Mouse (Mus musculus) adrenal gland, postnatal 10 days (tissue): Measurements from ENCODE around the gene Zfp128. TPM values are rescaled to one million over a fixed set of nuclear protein-coding genes. Genes with fewer than 3 reads are reported as not detected.
"Not testable (repeated sequence)": the region's sequence is repeated elsewhere in the genome, so short reads cannot be mapped to it uniquely, and the experiment has no call there.

ENCODE experiments used
- DNase-seq: peaks from one replicate; pipeline ENCODE4 v3.0.0; 2021; ENCODE audit warnings: mixed read lengths
- long read RNA-seq, 2 experiments: library from polyadenylated mRNA; stranded (forward); transcript quantifications; one replicate each; pipeline ENCODE4 v2.0.0; 2021
- total RNA-seq, 2 experiments: library from RNA; stranded (reverse); gene quantifications; 2 replicates each; pipeline ENCODE4 v1.2.3; 2021

Gene Zfp128
- total RNA-seq: 1 to 10 TPM; 3.4 to 4.2 TPM
- long read RNA-seq, experiment 1, partial matches to known transcripts: 0 of 2 reads
- long read RNA-seq, experiment 1, other reads (novel, unspliced or antisense): 0 of 2 reads
- long read RNA-seq, experiment 2, partial matches to known transcripts: 0 of 4 reads
- long read RNA-seq, experiment 2, other reads (novel, unspliced or antisense): 0 of 4 reads

- DNase-seq: peak; percentile 95
These were observed at the start of gene Zfp128 for GRCm38 (mm10) chr7:12880911-12881660. Gene Zfp128, plus strand, starts transcription at chr7:12881177.

DNA sequence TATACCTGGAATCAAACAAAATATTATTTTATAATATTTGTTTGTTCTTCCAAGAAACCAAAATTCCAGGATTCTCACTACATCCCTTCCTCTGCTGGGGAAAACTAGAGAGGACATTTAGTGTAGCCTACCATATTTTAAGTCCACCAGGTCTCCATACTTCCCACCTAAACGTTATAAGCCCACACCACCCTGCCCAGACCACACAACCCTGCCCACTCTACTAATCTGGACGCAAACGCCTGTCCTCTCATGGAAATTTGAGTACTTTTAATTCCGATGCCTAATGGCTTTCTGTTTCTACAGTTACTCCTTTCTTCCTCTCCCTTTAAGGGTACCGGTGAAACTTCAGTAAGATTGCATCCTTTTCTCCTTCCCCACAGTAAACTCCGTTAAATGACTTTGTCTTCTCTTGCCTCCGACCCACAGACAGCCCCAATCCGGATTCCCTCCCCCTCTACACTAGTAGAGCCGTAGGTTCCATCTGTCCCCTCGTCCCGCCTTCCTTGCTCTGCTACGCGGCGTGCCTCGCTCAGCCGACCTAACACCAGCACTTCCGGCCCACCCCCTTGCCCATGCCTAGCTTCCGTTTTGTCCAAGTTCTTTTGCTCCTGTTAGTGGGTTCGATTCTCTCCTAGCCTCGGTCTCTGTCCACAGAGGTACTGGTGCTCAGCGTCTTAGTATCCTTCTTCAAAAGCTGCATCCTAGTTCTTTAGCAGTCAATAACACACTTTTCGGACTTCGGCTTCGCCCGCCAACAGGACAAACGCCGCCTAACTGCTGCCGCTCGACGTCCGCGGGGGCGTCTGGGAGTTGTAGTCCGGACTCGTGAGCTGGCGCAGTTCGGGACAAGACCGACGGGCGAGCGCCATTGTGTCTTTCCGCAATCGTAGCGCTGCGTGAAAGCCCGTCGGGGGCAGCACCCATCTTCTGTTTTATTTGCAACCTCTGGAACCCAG is 46.5 kb upstream of the Zfp128 start, which contains the start of gene Zfp110:
Gene Zfp110, plus strand, starts transcription at position 600 of the 959 bp plus-strand sequence.
- DNase-seq: peak; percentile 93

GRCm38 (mm10) chr7:12835193-12835671 is 45.7 kb upstream of the Zfp128 start:
- peak; percentile 26 for DNase-seq

- no peak for DNase-seq
These were observed 45.2 kb upstream of the Zfp128 start for GRCm38 (mm10) chr7:12835779-12836178.

DNA sequence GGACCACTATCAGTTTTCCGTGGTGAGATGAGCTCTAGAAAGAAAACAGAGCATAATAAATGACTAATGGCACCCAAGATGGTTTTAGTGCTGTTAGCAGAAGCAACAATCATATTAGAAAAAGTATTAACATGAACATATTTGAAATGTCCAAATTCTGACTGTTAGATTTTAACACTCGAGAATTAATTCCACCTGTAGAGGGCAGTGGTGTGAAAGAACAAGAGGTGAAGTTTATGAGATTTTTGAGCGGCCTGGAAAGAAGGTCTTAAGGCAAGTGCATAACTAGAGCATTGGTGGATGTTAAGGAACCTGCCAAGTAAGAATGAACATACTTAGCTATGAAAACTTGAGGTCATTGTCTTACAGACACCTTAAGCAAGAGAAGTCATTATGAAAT is 6.7 kb upstream of the Zfp128 start:
- DNase-seq: peak; percentile 16

GRCm38 (mm10) chr7:12880036-12880435 is 941 bp upstream of the Zfp128 start:
- DNase-seq: no peak

DNA sequence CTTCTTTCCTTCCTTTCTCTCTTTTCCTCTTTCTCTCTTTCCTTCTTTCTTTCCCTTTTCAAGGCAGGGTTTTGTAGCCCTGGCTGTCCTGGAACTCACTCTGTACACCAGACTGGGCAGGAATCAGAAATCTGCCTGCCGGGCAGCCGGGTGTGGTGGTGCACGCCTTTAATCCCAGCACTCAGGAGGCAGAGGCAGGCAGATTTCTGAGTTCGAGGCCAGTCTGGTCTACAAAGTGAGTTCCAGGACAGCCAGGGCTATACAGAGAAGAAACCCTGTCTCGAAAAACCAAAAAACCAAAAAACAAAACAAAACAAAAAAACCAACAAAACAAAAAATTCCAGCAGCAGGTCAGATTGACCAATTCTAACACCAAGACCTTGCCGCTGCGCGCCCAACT is 480 bp upstream of the Zfp128 start:
- not testable (repeated sequence) for DNase-seq

GRCm38 (mm10) chr7:12886563-12887266 is 5.7 kb downstream of the Zfp128 start:
- DNase-seq: no peak

DNA sequence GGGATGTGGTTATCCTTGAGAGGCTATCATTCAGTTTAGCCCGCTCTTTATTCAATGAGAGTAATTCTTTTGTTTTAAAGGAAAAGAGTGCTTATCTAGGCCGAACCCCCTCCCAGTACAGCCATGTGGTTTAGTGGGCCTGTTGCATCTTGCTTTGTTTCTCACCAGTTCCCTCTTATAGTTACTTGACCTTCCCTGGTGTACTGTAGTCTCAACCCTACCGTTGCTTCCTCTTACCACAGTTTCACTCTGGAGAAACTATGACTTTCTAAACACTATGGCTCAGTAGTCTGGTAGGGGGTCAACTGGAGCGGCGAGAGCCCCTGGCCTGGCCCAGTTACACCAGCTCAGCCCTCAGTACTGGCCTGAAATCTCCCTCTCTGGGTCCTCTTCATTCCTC is 6.6 kb downstream of the Zfp128 start:
- DNase-seq: no peak

GRCm38 (mm10) chr7:12890928-12891327 is 10.0 kb downstream of the Zfp128 start:
- no peak for DNase-seq

DNA sequence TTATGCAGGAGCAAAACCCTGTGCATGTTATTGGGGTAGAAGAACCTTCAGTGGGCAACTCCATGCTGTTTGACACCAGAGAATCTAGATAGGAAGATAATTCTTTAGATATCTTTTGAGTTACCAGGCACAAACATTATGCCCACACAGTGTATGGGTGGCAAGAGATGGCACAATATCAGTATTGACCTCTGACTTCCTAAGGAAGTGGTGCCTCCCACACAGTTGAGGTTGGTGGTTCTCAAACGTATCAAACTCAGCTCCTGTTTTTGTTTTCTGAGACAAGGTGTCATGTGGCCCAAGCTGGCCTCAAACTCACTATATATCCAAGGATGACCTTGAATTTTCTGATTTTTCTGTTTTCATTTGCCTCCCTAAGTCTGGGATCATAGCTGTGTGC is 10.4 kb downstream of the Zfp128 start:
- no peak for DNase-seq

DNA sequence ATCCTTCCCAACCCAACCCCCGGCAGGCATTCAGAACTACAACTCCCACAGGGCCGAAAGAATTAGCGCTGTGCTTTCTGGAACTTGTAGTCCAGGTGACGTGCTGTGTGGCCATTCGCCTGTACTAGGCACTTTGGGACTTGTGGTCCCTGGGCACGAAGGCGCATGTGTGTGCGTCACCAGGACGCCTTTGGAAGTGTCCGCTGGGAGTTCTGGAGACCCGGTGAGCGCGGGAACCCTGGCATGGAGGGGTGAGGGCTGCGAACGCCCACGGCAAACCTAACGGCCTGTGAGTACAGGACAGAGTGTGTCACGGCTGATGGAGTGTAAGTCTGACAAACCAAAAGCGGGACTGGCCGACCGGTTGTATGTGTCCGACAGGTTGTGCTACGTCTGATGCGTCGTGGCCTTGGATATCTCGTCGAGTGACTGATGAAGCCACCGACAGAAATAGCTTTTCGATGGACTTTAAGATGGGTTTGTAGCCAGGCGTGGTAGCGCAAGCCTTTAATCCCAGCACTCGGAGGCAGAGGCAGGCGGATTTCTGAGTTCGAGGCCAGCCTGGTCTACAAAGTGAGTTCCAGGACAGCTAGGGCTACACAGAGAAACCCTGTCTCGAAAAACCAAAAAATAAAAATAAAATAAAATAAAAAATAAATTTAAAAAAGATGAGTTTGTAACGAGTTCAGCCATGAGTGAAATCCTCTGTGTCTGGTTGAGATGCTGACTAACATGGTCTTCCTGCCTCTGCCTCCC is 16.9 kb downstream of the Zfp128 start, which contains the start of gene Zscan22:
Gene Zscan22, plus strand, starts transcription at position 161 of the 756 bp plus-strand sequence.
- peak; percentile 92 for DNase-seq

- no peak for DNase-seq
These were observed 20.5 kb downstream of the Zfp128 start for GRCm38 (mm10) chr7:12901517-12901916.

- DNase-seq: no peak
These were observed 22.6 kb downstream of the Zfp128 start for GRCm38 (mm10) chr7:12903623-12904022.

- no peak for DNase-seq
These were observed 24.2 kb downstream of the Zfp128 start for GRCm38 (mm10) chr7:12905146-12905545.

DNA sequence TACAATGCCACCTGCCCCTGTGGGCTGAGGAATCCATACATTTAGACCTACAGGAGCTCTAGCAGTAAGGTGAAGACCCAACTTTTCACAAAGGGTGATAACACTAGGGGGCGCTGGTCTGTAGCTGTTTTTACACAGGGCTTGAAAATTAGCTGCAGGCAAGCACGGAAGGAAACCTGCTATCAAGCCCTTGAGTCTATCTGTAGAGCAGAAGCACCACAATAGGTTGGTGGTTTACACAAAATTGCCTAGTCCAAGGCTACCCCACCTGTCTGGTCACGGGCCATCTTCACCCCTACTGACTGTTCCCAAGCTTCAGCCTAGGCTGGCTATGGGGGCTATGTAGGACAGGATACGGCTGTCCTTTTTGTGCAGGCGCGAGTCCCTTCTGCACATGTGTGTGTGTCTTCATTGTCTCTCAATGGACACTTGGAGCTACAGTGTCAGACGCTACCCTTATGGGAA is 28.6 kb downstream of the Zfp128 start:
- DNase-seq: peak; percentile 88

DNA sequence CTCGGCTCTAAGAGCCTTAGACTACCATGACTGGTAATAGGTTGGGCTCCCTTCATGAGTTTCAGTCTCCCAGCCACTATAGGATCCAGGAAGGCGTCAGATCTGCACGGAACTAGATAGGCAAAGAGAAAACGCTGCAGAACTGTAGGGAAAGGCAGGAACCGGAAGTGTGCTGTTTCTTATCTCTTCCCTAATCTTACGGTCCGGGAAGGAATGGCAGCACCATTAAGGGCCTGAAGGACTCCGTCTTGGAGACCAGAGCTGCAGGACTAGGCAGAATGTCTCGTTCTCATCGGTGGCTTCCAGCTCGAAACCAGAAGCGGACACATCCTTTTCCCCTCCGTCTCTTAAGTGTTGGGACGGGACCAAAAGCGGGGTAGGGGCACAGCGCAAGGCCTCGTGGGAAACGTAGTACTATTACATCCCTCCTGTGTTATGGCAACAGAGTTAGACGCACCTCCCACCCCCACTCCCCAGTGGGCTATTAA is 29.2 kb downstream of the Zfp128 start:
- peak; percentile 75 for DNase-seq

DNA sequence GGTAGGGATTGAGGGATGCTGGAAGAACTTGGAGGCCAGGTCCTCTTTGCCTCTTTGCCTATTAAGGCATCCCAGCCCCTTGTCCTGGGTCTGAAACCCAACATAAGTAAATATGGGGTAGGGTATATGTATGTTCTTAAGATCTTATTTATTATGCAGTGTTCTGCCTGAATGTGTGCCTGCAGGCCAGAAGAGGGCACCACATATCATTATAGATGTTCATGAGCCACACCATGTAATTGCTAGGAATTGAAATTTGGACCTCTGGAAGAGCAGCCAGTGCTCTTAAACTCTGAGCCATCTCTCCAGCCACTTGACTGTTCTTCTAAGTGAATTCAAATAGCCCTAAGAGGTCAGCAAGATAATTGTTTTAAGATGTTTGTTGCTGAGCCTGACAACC is 32.6 kb downstream of the Zfp128 start:
- DNase-seq: no peak

- not testable (repeated sequence) for DNase-seq
These were observed 39.5 kb downstream of the Zfp128 start for GRCm38 (mm10) chr7:12920495-12920894.

GRCm38 (mm10) chr7:12921318-12921704 is 40.3 kb downstream of the Zfp128 start:
- no peak for DNase-seq
